Mouse (Mus musculus): ENCODE measurements around the gene Vkorc1.
A peak's percentile ranks its signal among the peaks of the same experiment; 100 is the strongest.

The Vkorc1 gene

DNA sequence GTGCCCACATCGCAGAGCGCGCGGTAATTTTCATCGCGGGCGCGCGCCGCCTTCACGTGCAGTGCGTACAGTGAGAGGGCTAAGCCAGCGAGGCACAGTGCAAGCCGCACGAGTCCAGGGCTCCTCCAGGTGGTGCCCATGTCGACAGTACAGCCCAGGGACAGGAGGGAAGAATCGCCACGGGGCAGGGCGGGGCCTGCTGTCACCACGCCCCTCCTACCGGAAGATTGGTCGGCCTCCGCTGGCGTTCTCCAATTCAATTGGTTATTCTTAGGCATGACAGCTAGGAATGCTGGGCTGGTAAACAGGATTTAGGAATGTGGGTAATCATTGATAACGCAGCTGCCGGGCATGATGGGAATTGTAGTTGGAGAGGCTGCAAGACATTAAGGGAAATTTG is at the start of gene Vkorc1, which contains the start of gene Gm21974:
Gene Vkorc1, minus strand, starts transcription at position 176 of the 400 bp plus-strand sequence.
Gene Gm21974, minus strand, starts transcription at position 13 of the 400 bp plus-strand sequence.
- peak; percentile 93 for DNase-seq (ENCODE audit: low read depth)

DNA sequence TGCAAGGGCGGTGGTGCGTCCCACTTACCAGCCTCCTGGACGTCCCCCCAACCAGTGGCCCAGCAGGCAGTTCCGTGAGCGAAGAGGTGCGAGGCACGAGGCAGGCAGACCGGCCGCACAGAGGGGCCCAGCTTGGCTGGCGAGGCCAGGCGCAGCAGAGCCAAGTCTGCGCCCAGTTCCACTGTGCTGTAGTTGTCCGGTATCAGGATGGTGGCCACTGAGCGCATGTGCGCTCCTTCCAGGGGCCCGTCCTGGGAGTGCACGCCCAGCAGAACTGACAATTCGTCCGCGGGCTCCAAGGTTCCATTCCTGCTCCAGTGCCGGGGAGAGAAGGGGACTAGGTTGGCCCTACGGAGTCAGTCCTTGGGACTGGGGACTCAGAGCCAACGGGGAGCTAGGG is 49.2 kb upstream of the Vkorc1 start:
- no peak for DNase-seq (ENCODE audit: low read depth)

GRCm38 (mm10) chr7:127942097-127942496 is 46.7 kb upstream of the Vkorc1 start:
- peak; percentile 47 for DNase-seq (ENCODE audit: low read depth)

GRCm38 (mm10) chr7:127936216-127936884 is 40.9 kb upstream of the Vkorc1 start:
- DNase-seq (ENCODE audit: low read depth) = peak; percentile 27

GRCm38 (mm10) chr7:127935748-127936159 is 40.3 kb upstream of the Vkorc1 start:
- no peak for DNase-seq (ENCODE audit: low read depth)

GRCm38 (mm10) chr7:127935028-127935722 is 39.8 kb upstream of the Vkorc1 start:
- peak; percentile 96 for DNase-seq (ENCODE audit: low read depth)

DNA sequence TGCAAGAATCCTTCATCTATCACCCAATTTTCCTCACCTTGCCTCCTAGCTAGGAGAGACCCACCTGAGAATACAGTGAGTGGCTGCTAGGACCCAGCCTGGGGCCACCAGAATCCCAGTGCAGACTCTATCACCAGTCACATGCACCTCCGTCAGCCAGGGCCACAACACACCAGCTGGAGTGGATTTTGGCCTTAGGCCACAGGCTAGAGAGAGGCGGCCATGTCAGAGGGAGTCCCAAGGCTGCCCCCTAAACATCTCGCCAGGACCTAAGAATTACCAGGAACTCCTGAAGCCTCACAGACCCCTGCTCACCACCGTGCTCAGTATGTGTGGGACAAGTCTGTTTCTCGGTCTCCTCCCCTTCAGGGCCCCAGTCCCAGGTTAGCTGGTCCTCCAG is 38.7 kb upstream of the Vkorc1 start:
- no peak for DNase-seq (ENCODE audit: low read depth)

GRCm38 (mm10) chr7:127932273-127933031 is 37.0 kb upstream of the Vkorc1 start:
- DNase-seq (ENCODE audit: low read depth) = peak; percentile 40

GRCm38 (mm10) chr7:127931351-127932135 is 36.1 kb upstream of the Vkorc1 start:
- DNase-seq (ENCODE audit: low read depth) = no peak

GRCm38 (mm10) chr7:127930636-127931035 is 35.2 kb upstream of the Vkorc1 start:
- DNase-seq (ENCODE audit: low read depth) = no peak

DNA sequence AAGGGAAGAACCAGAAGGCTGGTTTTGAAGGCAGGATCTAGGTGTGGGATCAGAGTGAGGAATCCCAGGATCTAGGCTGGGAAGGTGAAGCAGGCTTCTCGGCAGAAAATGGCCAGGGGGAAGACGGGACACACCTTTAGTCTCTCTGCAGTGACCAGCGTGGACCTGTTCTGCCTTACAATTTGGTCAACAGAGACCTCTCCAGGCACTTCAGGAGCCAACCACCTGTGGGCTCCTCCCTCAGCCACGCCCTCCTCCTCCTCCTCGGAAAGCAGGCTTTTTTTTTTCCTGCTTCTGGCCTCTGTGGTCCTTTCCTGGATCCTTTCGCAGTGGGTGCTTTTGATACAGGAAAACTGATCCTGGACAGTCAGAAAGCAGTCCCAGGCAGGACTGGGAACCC is 34.5 kb upstream of the Vkorc1 start, which contains the start of gene Prss8:
Gene Prss8, minus strand, starts transcription at position 182 of the 400 bp plus-strand sequence.
- no peak for DNase-seq (ENCODE audit: low read depth)

DNA sequence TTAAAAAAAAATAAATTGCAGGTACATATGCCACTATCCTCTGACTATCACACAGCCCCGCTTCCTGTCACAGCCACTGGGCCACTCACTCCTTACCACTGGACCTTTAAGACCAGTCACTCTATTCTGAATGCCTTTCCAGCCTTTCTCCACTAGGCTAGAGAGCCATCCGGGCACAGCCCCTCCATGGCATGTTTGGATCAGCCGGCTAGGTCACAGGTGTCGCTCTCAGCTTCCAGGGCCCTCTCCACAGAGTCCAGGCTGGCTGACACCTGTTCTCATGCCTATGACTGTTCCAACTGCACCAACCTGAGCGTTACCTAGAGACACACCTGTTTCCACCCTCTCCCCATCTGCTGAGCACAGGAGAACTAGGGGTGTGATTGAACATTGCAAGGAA is 33.2 kb upstream of the Vkorc1 start:
- no peak for DNase-seq (ENCODE audit: low read depth)

- DNase-seq (ENCODE audit: low read depth) = no peak
Measured at GRCm38 (mm10) chr7:127927726-127928125, 32.3 kb upstream of the Vkorc1 start.

- DNase-seq (ENCODE audit: low read depth) = no peak
Measured at GRCm38 (mm10) chr7:127926846-127927245, 31.4 kb upstream of the Vkorc1 start.

DNA sequence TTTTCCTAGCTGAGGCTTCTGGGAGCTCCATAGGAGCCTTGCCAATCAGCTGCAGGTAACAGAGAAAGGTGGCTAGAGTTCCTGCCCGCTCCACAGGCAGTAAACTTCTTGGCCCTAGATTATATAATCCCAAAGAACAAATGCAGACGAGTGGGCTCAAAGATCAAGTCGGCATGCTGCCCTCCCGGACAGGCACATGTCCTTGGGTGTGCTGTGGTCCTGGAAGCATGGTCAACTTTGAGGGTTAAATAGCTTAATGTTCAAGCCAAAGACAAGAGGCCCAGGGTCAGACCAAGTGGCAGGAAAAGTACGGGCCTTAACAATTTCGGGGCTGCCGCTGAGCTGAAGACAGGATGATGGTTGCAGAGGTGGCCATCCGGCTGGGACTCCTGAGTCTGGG is 30.6 kb upstream of the Vkorc1 start:
- no peak for DNase-seq (ENCODE audit: low read depth)

DNA sequence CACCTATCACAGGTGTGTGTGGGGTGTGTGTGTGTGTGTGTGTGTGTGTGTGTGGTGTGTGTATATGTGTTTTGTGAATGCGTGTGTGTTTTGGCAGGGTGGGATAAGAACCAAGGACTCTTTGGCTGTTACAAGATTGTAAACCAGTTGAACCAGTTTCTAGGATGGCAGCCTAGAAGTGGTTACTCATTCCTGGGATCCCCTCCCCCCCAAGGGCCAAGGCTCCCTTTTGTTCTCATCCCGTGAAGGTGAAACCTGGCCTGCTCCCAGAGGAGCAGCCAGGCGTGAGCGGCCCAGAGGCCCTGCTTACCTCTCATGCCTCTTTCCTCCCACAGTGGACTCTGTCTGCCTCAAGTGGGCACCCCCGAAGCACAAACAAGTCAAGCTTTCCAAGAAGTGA is 29.8 kb upstream of the Vkorc1 start:
- DNase-seq (ENCODE audit: low read depth) = no peak

- DNase-seq (ENCODE audit: low read depth) = no peak
Measured at GRCm38 (mm10) chr7:127923714-127924113, 28.3 kb upstream of the Vkorc1 start.

- DNase-seq (ENCODE audit: low read depth) = peak; percentile 83
Measured at GRCm38 (mm10) chr7:127922451-127923275, 27.2 kb upstream of the Vkorc1 start.

GRCm38 (mm10) chr7:127921516-127921915 is 26.1 kb upstream of the Vkorc1 start:
- peak; percentile 44 for DNase-seq (ENCODE audit: low read depth)

GRCm38 (mm10) chr7:127919290-127919689 is 23.9 kb upstream of the Vkorc1 start:
- peak; percentile 61 for DNase-seq (ENCODE audit: low read depth)

GRCm38 (mm10) chr7:127918203-127918602 is 22.8 kb upstream of the Vkorc1 start:
- DNase-seq (ENCODE audit: low read depth) = peak; percentile 85

All from induced T-regulatory cell, adult 2 months (primary cell).